Mouse (Mus musculus): ENCODE data around the gene Slc26a1.

Gene Slc26a1

GRCm38 (mm10) chr5:108621870-108622269, 53.5 kb downstream of the Slc26a1 start:
- in situ Hi-C loops (cut with MboI, MseI): loop anchor here (25.0 kb wide), 1 partner anchor 1690 kb away; no protein-coding TSS in a partner anchor

Data from regulatory T cell (primary cell).